Mouse (Mus musculus): ENCODE data around the gene Arhgef18.

The Arhgef18 gene

GRCm38 (mm10) chr8:3450670-3451069 lies 57.9 kb downstream of the Arhgef18 start:
- intact Hi-C loops (cut with DNase I) = no loop called here

GRCm38 (mm10) chr8:3451992-3452391 lies 59.2 kb downstream of the Arhgef18 start:
- intact Hi-C loops (cut with DNase I) = no loop called here

- intact Hi-C loops (cut with DNase I) = no loop called here
Measured at GRCm38 (mm10) chr8:3463248-3463647, 70.4 kb downstream of the Arhgef18 start.

GRCm38 (mm10) chr8:3464309-3464708 lies 71.5 kb downstream of the Arhgef18 start:
- intact Hi-C loops (cut with DNase I) = no loop called here

GRCm38 (mm10) chr8:3467006-3467885 lies 74.4 kb downstream of the Arhgef18 start, which contains the start of gene Pex11g:
TSS of gene Pex11g (minus strand) at chr8:3467680.
- intact Hi-C loops (cut with DNase I) = no loop called here

GRCm38 (mm10) chr8:3467886-3468545 lies 75.2 kb downstream of the Arhgef18 start:
- intact Hi-C loops (cut with DNase I) = no loop called here

- intact Hi-C loops (cut with DNase I) = no loop called here
Measured at GRCm38 (mm10) chr8:3468838-3469237, 76.0 kb downstream of the Arhgef18 start.

GRCm38 (mm10) chr8:3470562-3470961 lies 77.8 kb downstream of the Arhgef18 start, which contains the start of gene Tex45:
TSS of gene Tex45 (plus strand) at chr8:3470862.
- intact Hi-C loops (cut with DNase I) = no loop called here

- intact Hi-C loops (cut with DNase I) = no loop called here
Measured at GRCm38 (mm10) chr8:3475715-3476429, 83.1 kb downstream of the Arhgef18 start.

- intact Hi-C loops (cut with DNase I) = no loop called here
Measured at GRCm38 (mm10) chr8:3480221-3480785, 87.5 kb downstream of the Arhgef18 start.

- intact Hi-C loops (cut with DNase I) = no loop called here
Measured at GRCm38 (mm10) chr8:3481605-3482004, 88.8 kb downstream of the Arhgef18 start.

GRCm38 (mm10) chr8:3482240-3482740 lies 89.5 kb downstream of the Arhgef18 start:
- intact Hi-C loops (cut with DNase I) = no loop called here

- intact Hi-C loops (cut with DNase I) = no loop called here
Measured at GRCm38 (mm10) chr8:3483546-3483945, 90.7 kb downstream of the Arhgef18 start.

GRCm38 (mm10) chr8:3485192-3485591 lies 92.4 kb downstream of the Arhgef18 start:
- intact Hi-C loops (cut with DNase I) = no loop called here

GRCm38 (mm10) chr8:3492901-3493844 lies 100.4 kb downstream of the Arhgef18 start, which contains the start of gene Zfp358:
TSS of gene Zfp358 (plus strand) at chr8:3493138.
- intact Hi-C loops (cut with DNase I) = no loop called here

- intact Hi-C loops (cut with DNase I) = no loop called here
Measured at GRCm38 (mm10) chr8:3493845-3494208, 101.0 kb downstream of the Arhgef18 start.

- intact Hi-C loops (cut with DNase I) = no loop called here
Measured at GRCm38 (mm10) chr8:3495578-3496427, 103.0 kb downstream of the Arhgef18 start.

GRCm38 (mm10) chr8:3496428-3496748 lies 103.6 kb downstream of the Arhgef18 start:
- intact Hi-C loops (cut with DNase I) = no loop called here

- intact Hi-C loops (cut with DNase I) = no loop called here
Measured at GRCm38 (mm10) chr8:3498583-3498982, 105.8 kb downstream of the Arhgef18 start.

All from adrenal gland (tissue).